8 mouse cellular contexts compared by ENCODE assay signal in genomic region chr4:151604907-151605306, GRCm38 (mm10).
DNase-seq lines count a peak whose midpoint lies in the region; ATAC-seq lines count a peak whose summit lies in the region.

No protein-coding gene starts in this region.

- H3K9me3 ChIP-seq in hindbrain, embryonic 11.5 days (ENCODE audit: control insufficient read depth, low read length) = no peaks in the 10 kb centered on the region
- no peaks in the 10 kb centered on the region for H3K9me3 ChIP-seq in hindbrain, embryonic 14.5 days (ENCODE audit: control insufficient read depth, low read length)
- no peaks in the 10 kb centered on the region for H3K9me3 ChIP-seq in heart, embryonic 11.5 days (replicated peaks; ENCODE audit: control insufficient read depth, low read length)
- no peaks in the 10 kb centered on the region for H3K9me3 ChIP-seq in neural tube, embryonic 11.5 days (ENCODE audit: control insufficient read depth, low read length)

- no peak for ATAC-seq in hindbrain, embryonic 11.5 days (ENCODE audit: low FRiP score)
- ATAC-seq in hindbrain, embryonic 14.5 days (ENCODE audit: low FRiP score) = no peak
- 0 out of 2 replicates have a peak, but pooled peaks have one; percentile 59 for ATAC-seq in heart, embryonic 11.5 days (replicated peaks; ENCODE audit: insufficient number of reproducible peaks, low FRiP score, low TSS enrichment)
- ATAC-seq in neural tube, embryonic 11.5 days (ENCODE audit: insufficient read depth, low FRiP score, low TSS enrichment) = no peak
- ATAC-seq in cerebellum, adult (ENCODE audit: insufficient number of reproducible peaks, low FRiP score, low TSS enrichment) = no peak
- no peak for ATAC-seq in megakaryocyte, adult 5-6 weeks (ENCODE audit: poor library complexity, severe bottlenecking)

- no peak overlapping the region for H3K4me3 ChIP-seq in hindbrain, embryonic 11.5 days (ENCODE audit: low read depth, low read length)
- H3K4me3 ChIP-seq in hindbrain, embryonic 14.5 days (replicated peaks; ENCODE audit: low read length) = no peak overlapping the region
- no peak overlapping the region for H3K4me3 ChIP-seq in heart, embryonic 11.5 days (ENCODE audit: low read depth, low read length)
- no peak overlapping the region for H3K4me3 ChIP-seq in neural tube, embryonic 11.5 days (ENCODE audit: low read depth, low read length)

- no peak overlapping the region for H3K9ac ChIP-seq in hindbrain, embryonic 11.5 days (ENCODE audit: low read depth, low read length)
- H3K9ac ChIP-seq in hindbrain, embryonic 14.5 days = no peak overlapping the region
- no peak overlapping the region for H3K9ac ChIP-seq in heart, embryonic 11.5 days (ENCODE audit: low read depth, low read length)
- no peak overlapping the region for H3K9ac ChIP-seq in neural tube, embryonic 11.5 days (ENCODE audit: low read length)

- 38% methylated on average over 6 of the region's 6 CpGs for WGBS in hindbrain, embryonic 11.5 days
- WGBS in hindbrain, embryonic 14.5 days = 42% methylated on average over 6 of the region's 6 CpGs
- 39% methylated on average over 6 of the region's 6 CpGs for WGBS in heart, embryonic 11.5 days (ENCODE audit: insufficient replicate concordance)
- WGBS in neural tube, embryonic 11.5 days = 42% methylated on average over 6 of the region's 6 CpGs

- H3K4me2 ChIP-seq in hindbrain, embryonic 11.5 days (replicated peaks; ENCODE audit: low read depth, low read length) = no peak overlapping the region
- no peak overlapping the region for H3K4me2 ChIP-seq in hindbrain, embryonic 14.5 days (replicated peaks)
- H3K4me2 ChIP-seq in heart, embryonic 11.5 days = no peak overlapping the region
- H3K4me2 ChIP-seq in neural tube, embryonic 11.5 days (ENCODE audit: low read depth) = no peak overlapping the region

- no peaks in the 10 kb centered on the region for H3K36me3 ChIP-seq in hindbrain, embryonic 11.5 days (ENCODE audit: control insufficient read depth, insufficient read depth, low read length)
- no peaks in the 10 kb centered on the region for H3K36me3 ChIP-seq in hindbrain, embryonic 14.5 days (replicated peaks; ENCODE audit: control insufficient read depth, insufficient read depth)
- no peaks in the 10 kb centered on the region for H3K36me3 ChIP-seq in heart, embryonic 11.5 days (ENCODE audit: control insufficient read depth, insufficient read depth, low read length)
- H3K36me3 ChIP-seq in neural tube, embryonic 11.5 days (ENCODE audit: control insufficient read depth, insufficient read depth, low read length) = no peaks in the 10 kb centered on the region

- peak; percentile 75 for DNase-seq in hindbrain, embryonic 11.5 days (ENCODE audit: low spot score)
- DNase-seq in hindbrain, embryonic 14.5 days (ENCODE audit: low spot score) = no peak
- peak; percentile 41 to 52 for DNase-seq in adrenal gland, postnatal 36 days
- DNase-seq in kidney, postnatal 25 days = peak; percentile 52 to 67
- DNase-seq in neural tube, embryonic 11.5 days (ENCODE audit: low spot score) = peak; percentile 57

- H3K27ac ChIP-seq in hindbrain, embryonic 11.5 days (ENCODE audit: low read depth, low read length) = no peak overlapping the region
- no peak overlapping the region for H3K27ac ChIP-seq in hindbrain, embryonic 14.5 days
- no peak overlapping the region for H3K27ac ChIP-seq in heart, embryonic 11.5 days (ENCODE audit: low read depth, low read length)
- no peak overlapping the region for H3K27ac ChIP-seq in neural tube, embryonic 11.5 days (ENCODE audit: low read depth, low read length)

- H3K4me1 ChIP-seq in hindbrain, embryonic 11.5 days (replicated peaks; ENCODE audit: control insufficient read depth, insufficient read depth, low read length) = no peaks in the 10 kb centered on the region
- peaks cover 24% of the 10 kb centered on the region for H3K4me1 ChIP-seq in hindbrain, embryonic 14.5 days (replicated peaks; ENCODE audit: control insufficient read depth, insufficient read depth, low read length)
- no peaks in the 10 kb centered on the region for H3K4me1 ChIP-seq in heart, embryonic 11.5 days (ENCODE audit: control insufficient read depth, insufficient read depth, low read length)
- H3K4me1 ChIP-seq in neural tube, embryonic 11.5 days (ENCODE audit: control insufficient read depth, insufficient read depth, low read length) = no peaks in the 10 kb centered on the region

- H3K27me3 ChIP-seq in hindbrain, embryonic 11.5 days (ENCODE audit: control insufficient read depth, insufficient read depth, low read length) = no peaks in the 10 kb centered on the region
- H3K27me3 ChIP-seq in hindbrain, embryonic 14.5 days (ENCODE audit: control insufficient read depth, insufficient read depth, low read length) = no peaks in the 10 kb centered on the region
- peaks cover 3% of the 10 kb centered on the region; the same call in 1 of the 2 replicates for H3K27me3 ChIP-seq in heart, embryonic 11.5 days (ENCODE audit: control insufficient read depth, insufficient read depth, low read length)
- H3K27me3 ChIP-seq in neural tube, embryonic 11.5 days (ENCODE audit: control insufficient read depth, insufficient read depth, low read length) = no peaks in the 10 kb centered on the region
